Comparison of ENCODE assay signal across 9 mouse cellular contexts in the genomic region with DNA sequence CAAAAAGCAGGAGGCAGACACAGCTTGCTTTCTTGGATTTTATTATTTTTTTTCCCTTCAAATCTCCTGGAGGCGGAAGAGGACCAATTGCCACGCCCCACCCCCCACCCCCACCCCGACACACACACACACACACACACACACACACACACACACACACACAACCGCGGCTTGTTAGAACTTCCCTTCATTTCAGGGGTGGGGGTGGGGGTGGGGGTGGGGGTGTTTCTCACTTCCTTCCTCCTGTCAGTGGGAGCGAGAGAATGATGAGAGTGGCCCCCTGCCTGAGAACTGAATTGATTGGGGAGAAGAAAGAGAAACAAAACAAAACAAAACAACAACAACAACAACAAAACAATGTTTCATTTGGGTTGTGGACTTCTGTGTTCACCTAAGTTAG.
DNase-seq lines count a peak whose midpoint lies in the region; ATAC-seq and TF ChIP-seq lines count a peak whose summit lies in the region.
"Had no signal": no experiment of that assay in that cellular context is flagged by ENCODE, and none has a peak within 500 bp of the region (broad histone marks: within the 10 kb centered on the region; RNA-seq: fewer than 3 reads in every experiment).

No protein-coding gene starts in this region.

- peak overlapping the region; percentile 31 for H3K4me3 ChIP-seq in kidney, embryonic 15.5 days (replicated peaks)
- peak overlapping the region; percentile 22 for H3K4me3 ChIP-seq in forebrain, postnatal 0 days (ENCODE audit: low read depth, low read length)
- 0 out of 2 replicates have a peak overlapping the region, but pooled peaks have one; percentile 14 for H3K4me3 ChIP-seq in liver, embryonic 15.5 days (replicated peaks)
- H3K4me3 ChIP-seq in stomach, embryonic 16.5 days (replicated peaks; ENCODE audit: low read length), result peak overlapping the region; percentile 10
- H3K4me3 ChIP-seq in left cerebral cortex, adult 2 months, result no peak overlapping the region
- H3K4me3 ChIP-seq: erythroblast, embryonic 14.5 days had no signal

- H3K4me1 ChIP-seq in kidney, embryonic 15.5 days, result peaks cover 22% of the 10 kb centered on the region
- peaks cover 4% of the 10 kb centered on the region; the same call in 1 of the 2 replicates for H3K4me1 ChIP-seq in forebrain, postnatal 0 days (ENCODE audit: insufficient read depth)
- no peaks in the 10 kb centered on the region for H3K4me1 ChIP-seq in liver, embryonic 15.5 days (replicated peaks)
- H3K4me1 ChIP-seq in stomach, embryonic 16.5 days (ENCODE audit: control insufficient read depth, insufficient read depth, low read length), result no peaks in the 10 kb centered on the region

- no peak for TF ChIP-seq CTCF in forebrain, postnatal 0 days (IDR thresholded peaks at IDR 0.05; ENCODE audit: low read depth)
- no peak for TF ChIP-seq CTCF in left cerebral cortex, adult 2 months (IDR thresholded peaks at IDR 0.05)

- H3K27me3 ChIP-seq in kidney, embryonic 15.5 days, result no peaks in the 10 kb centered on the region
- no peaks in the 10 kb centered on the region for H3K27me3 ChIP-seq in forebrain, postnatal 0 days (ENCODE audit: insufficient read depth, low read length)
- H3K27me3 ChIP-seq in liver, embryonic 15.5 days, result no peaks in the 10 kb centered on the region
- H3K27me3 ChIP-seq in stomach, embryonic 16.5 days (ENCODE audit: control insufficient read depth, insufficient read depth, low read length), result no peaks in the 10 kb centered on the region

- ATAC-seq in kidney, embryonic 15.5 days (replicated peaks; ENCODE audit: low FRiP score), result peak; percentile 23; the same call in 1 of the 2 replicates
- no peak for ATAC-seq in forebrain, postnatal 0 days
- no peak for ATAC-seq in liver, embryonic 15.5 days (ENCODE audit: insufficient read depth)
- ATAC-seq in stomach, embryonic 16.5 days (ENCODE audit: insufficient read depth, low FRiP score), result no peak

- no peaks in the 10 kb centered on the region for H3K9me3 ChIP-seq in kidney, embryonic 15.5 days (replicated peaks)
- H3K9me3 ChIP-seq in forebrain, postnatal 0 days (ENCODE audit: low read length), result no peaks in the 10 kb centered on the region
- no peaks in the 10 kb centered on the region for H3K9me3 ChIP-seq in liver, embryonic 15.5 days (replicated peaks)
- no peaks in the 10 kb centered on the region for H3K9me3 ChIP-seq in stomach, embryonic 16.5 days (replicated peaks; ENCODE audit: control insufficient read depth, low read length)

- H3K27ac ChIP-seq in kidney, embryonic 15.5 days, result no peak overlapping the region
- H3K27ac ChIP-seq in forebrain, postnatal 0 days (ENCODE audit: low read depth, low read length), result no peak overlapping the region
- H3K27ac ChIP-seq in liver, embryonic 15.5 days (replicated peaks), result no peak overlapping the region
- no peak overlapping the region for H3K27ac ChIP-seq in stomach, embryonic 16.5 days (ENCODE audit: low read length)
- no peak overlapping the region for H3K27ac ChIP-seq in left cerebral cortex, adult 2 months

- no peaks in the 10 kb centered on the region for H3K36me3 ChIP-seq in kidney, embryonic 15.5 days
- H3K36me3 ChIP-seq in forebrain, postnatal 0 days (ENCODE audit: insufficient read depth), result no peaks in the 10 kb centered on the region
- no peaks in the 10 kb centered on the region for H3K36me3 ChIP-seq in liver, embryonic 15.5 days (replicated peaks)
- no peaks in the 10 kb centered on the region for H3K36me3 ChIP-seq in stomach, embryonic 16.5 days (ENCODE audit: control insufficient read depth, insufficient read depth, low read length)

- 0% methylated on average over 4 of the region's 6 CpGs for WGBS in kidney, embryonic 15.5 days
- 12% methylated on average over 6 of the region's 6 CpGs for WGBS in forebrain, postnatal 0 days
- WGBS in liver, embryonic 15.5 days (ENCODE audit: insufficient replicate concordance), result 2% methylated on average over 6 of the region's 6 CpGs
- WGBS in stomach, embryonic 16.5 days, result 9% methylated on average over 6 of the region's 6 CpGs

- intact Hi-C loops in left cerebral cortex, adult 2 months (cut with DNase I), result loop anchor here (5.0 kb wide), 1 partner anchor 650 kb away; a partner anchor contains a TSS

- H3K9ac ChIP-seq in kidney, embryonic 15.5 days, result no peak overlapping the region
- H3K9ac ChIP-seq in forebrain, postnatal 0 days, result peak overlapping the region; percentile 33; the same call in 1 of the 2 replicates
- H3K9ac ChIP-seq in liver, embryonic 15.5 days, result no peak overlapping the region
- H3K9ac ChIP-seq in stomach, embryonic 16.5 days (ENCODE audit: low read length), result peak overlapping the region; percentile 8; the same call in 1 of the 2 replicates

- DNase-seq in kidney, adult 9 months, result no peak
- DNase-seq in forebrain, postnatal 0 days, result no peak
- no peak for DNase-seq in frontal cortex, adult 2 months (ENCODE audit: extremely low spot score in 1 of 2, low spot score in 1 of 2)
- no peak for DNase-seq in left cerebral cortex, adult 2 months (ENCODE audit: extremely low spot score in 1 of 2, low spot score in 2 of 2)
- DNase-seq in B cell, adult 2 months, result no peak

- H3K4me2 ChIP-seq in kidney, embryonic 15.5 days, result peak overlapping the region; percentile 59
- H3K4me2 ChIP-seq in forebrain, postnatal 0 days (ENCODE audit: low read depth), result peak overlapping the region; percentile 45
- peak overlapping the region; percentile 47 for H3K4me2 ChIP-seq in liver, embryonic 15.5 days
- peak overlapping the region; percentile 50 for H3K4me2 ChIP-seq in stomach, embryonic 16.5 days (ENCODE audit: low read depth, low read length)

Comparison
In these comparisons a context has a peak if more than half of its experiments do, and no peak if none do; other contexts are left out.
1. H3K9ac ChIP-seq: peak in forebrain, postnatal 0 days (single experiment) and stomach, embryonic 16.5 days (single experiment); none in kidney, embryonic 15.5 days (single experiment) and liver, embryonic 15.5 days (single experiment).
2. Peak in every context shown above with its lines, with median percentiles within 50 percentile points of each other: H3K4me2 ChIP-seq.